Mouse (Mus musculus): ENCODE measurements around the gene Pcna. TPM values are rescaled to one million over a fixed set of nuclear protein-coding genes. Genes with fewer than 3 reads are reported as not detected.

The Pcna gene
- total and polyA plus RNA-seq, 2 experiments from 2014 or later = 91.0 to 118 TPM

DNA sequence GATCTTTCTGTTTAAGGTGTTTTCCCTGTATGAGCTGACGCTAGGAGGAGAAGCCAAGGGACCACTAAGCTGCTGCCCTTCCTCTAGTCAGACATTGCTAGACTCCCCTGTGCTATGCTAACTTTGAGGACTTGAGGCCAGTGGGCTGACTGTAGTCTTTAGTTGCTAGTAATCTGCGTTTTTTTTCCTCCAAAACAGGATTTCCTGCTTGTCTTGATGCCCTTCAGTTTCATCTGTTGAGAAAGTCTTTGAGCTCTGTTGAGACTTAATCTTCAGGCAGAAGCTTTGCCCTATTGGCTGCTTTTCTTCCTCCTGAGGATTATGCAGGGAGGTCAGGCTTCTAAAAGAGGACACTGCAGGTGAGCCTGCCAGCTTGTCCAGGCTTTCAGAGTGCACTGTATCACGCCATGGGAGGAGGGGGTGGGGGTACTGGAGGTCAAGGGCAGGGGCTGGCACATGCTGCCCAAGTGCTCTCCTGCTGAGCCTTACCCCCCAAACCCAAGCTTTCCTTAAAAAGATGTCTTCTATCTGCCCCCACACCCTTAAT is 26.3 kb upstream of the Pcna start:
- no peak overlapping the region for H3K27ac ChIP-seq (ENCODE audit: low read depth, low read length)
- peaks cover 2% of the 10 kb centered on the region; the same call in 1 of the 2 replicates for H3K4me1 ChIP-seq (ENCODE audit: insufficient read depth, low read length)
- WGBS = 43% methylated on average over 3 of the region's 3 CpGs
- H3K27me3 ChIP-seq (ENCODE audit: insufficient read depth, low read length) = no peaks in the 10 kb centered on the region
- no peak overlapping the region for H3K4me3 ChIP-seq (ENCODE audit: low read depth, low read length)
- no peak overlapping the region for H3K9ac ChIP-seq (replicated peaks; ENCODE audit: low read length, poor library complexity, severe bottlenecking)
- H3K9me3 ChIP-seq (ENCODE audit: low read length) = no peaks in the 10 kb centered on the region
- H3K36me3 ChIP-seq (ENCODE audit: insufficient read depth, low read length) = no peaks in the 10 kb centered on the region
- TF ChIP-seq CTCF (IDR thresholded peaks at IDR 0.05) = no peak
- no peak overlapping the region for H3K4me2 ChIP-seq (ENCODE audit: low read depth, low read length, poor library complexity, severe bottlenecking)
- ATAC-seq (ENCODE audit: low FRiP score) = no peak
- no peak for DNase-seq (ENCODE audit: low spot score)

DNA sequence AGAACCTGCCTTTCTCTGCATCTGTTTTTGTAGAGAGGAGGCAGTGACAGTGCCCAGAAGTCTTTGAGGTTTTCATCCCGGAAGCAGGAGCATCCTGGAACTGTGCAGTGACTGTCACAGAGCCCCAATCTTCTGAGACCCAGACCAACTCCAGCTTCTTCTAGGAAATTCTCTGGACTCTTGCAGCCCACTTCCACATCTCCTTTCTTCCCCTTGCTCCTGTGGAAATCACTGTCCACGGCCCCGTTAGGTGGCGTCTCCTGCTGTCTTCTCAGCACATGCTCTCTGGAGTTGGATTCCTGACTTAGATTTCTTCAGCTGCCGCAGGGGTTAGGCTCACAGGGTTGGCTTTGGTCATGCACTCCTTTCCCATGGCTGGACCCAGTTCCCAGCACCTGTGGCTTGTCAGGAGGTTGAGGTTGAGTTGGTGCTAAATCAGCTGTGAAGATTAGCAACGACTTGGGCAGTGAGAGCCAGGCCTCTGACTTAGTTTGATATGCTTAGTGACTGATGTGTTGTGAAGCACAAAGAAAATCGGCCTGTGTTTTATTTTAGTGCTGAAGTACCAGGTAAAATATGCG is 25.2 kb upstream of the Pcna start:
- DNase-seq (ENCODE audit: low spot score) (no peak), ATAC-seq (ENCODE audit: low FRiP score) (no peak)
- Histone ChIP-seq H3K9ac (replicated peaks; ENCODE audit: low read length, poor library complexity, severe bottlenecking) (no peak overlapping the region), H3K27ac (ENCODE audit: low read depth, low read length) (no peak overlapping the region), H3K36me3 (ENCODE audit: insufficient read depth, low read length) (no peaks in the 10 kb centered on the region), H3K9me3 (ENCODE audit: low read length) (no peaks in the 10 kb centered on the region), H3K4me3 (ENCODE audit: low read depth, low read length) (no peak overlapping the region), H3K4me1 (ENCODE audit: insufficient read depth, low read length) (peaks cover 2% of the 10 kb centered on the region; the same call in 1 of the 2 replicates), H3K27me3 (ENCODE audit: insufficient read depth, low read length) (no peaks in the 10 kb centered on the region), H3K4me2 (ENCODE audit: low read depth, low read length, poor library complexity, severe bottlenecking) (no peak overlapping the region)
- no peak for TF ChIP-seq CTCF (IDR thresholded peaks at IDR 0.05)
- WGBS = 66% methylated on average over 8 of the region's 8 CpGs

DNA sequence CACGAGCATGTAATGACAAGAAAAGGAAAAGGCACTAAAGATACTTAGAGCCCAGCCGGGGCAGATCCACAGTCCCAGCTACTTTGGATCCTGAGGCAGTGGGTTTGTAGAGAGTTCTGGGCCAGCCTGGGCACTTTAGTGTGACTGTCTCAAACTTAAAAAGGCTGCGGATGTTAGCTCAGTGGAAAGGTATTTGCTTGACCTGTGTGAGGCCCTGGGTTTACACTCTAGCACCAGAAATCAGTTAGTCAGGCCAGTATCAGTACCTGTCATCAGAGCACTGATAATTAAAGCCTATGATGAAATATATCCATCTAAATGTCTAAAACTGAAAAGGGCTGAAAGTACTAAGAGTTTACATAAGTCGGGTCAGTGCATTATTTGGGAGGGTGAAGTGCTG is 23.1 kb upstream of the Pcna start:
- ATAC-seq (ENCODE audit: low FRiP score) = no peak
- no peak for TF ChIP-seq CTCF (IDR thresholded peaks at IDR 0.05)
- WGBS = 89% methylated on average over 4 of the region's 4 CpGs

DNA sequence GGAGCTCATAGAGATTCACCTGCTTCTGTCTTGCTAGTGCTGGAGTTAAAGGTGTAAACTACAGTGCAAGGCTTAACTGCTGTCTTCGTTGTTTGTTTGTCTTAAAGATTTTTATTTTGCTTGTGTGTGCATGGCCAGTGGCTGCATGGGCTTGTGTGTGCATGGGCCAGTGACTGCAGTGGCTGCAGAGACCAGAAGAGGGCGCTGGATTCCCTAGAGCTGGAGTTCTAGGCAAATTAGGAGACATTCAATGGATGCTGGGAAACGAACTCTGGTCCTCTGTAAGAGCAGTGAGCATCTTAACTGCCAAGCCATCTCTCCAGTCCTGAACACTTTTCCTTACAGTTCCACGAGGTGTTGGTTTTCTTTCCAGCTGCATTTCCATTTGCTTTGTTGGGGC is 22.4 kb upstream of the Pcna start:
- Histone ChIP-seq H3K4me1 (ENCODE audit: insufficient read depth, low read length) (no peaks in the 10 kb centered on the region), H3K4me2 (ENCODE audit: low read depth, low read length, poor library complexity, severe bottlenecking) (no peak overlapping the region), H3K27ac (ENCODE audit: low read depth, low read length) (no peak overlapping the region), H3K9ac (replicated peaks; ENCODE audit: low read length, poor library complexity, severe bottlenecking) (no peak overlapping the region), H3K36me3 (ENCODE audit: insufficient read depth, low read length) (no peaks in the 10 kb centered on the region), H3K9me3 (ENCODE audit: low read length) (no peaks in the 10 kb centered on the region), H3K4me3 (ENCODE audit: low read depth, low read length) (no peak overlapping the region), H3K27me3 (ENCODE audit: insufficient read depth, low read length) (no peaks in the 10 kb centered on the region)
- 86% methylated on average over 4 of the region's 4 CpGs for WGBS
- peak; percentile 22; the same call in 1 of the 2 replicates for TF ChIP-seq CTCF (IDR thresholded peaks at IDR 0.05)
- DNase-seq (ENCODE audit: low spot score) (no peak), ATAC-seq (ENCODE audit: low FRiP score) (no peak)

More for the DNA sequence above, 23.1 kb upstream of the Pcna start:
- Histone ChIP-seq H3K27ac (ENCODE audit: low read depth, low read length) (no peak overlapping the region), H3K4me1 (ENCODE audit: insufficient read depth, low read length) (no peaks in the 10 kb centered on the region), H3K9me3 (ENCODE audit: low read length) (no peaks in the 10 kb centered on the region), H3K36me3 (ENCODE audit: insufficient read depth, low read length) (no peaks in the 10 kb centered on the region), H3K4me2 (ENCODE audit: low read depth, low read length, poor library complexity, severe bottlenecking) (no peak overlapping the region), H3K4me3 (ENCODE audit: low read depth, low read length) (no peak overlapping the region), H3K9ac (replicated peaks; ENCODE audit: low read length, poor library complexity, severe bottlenecking) (no peak overlapping the region), H3K27me3 (ENCODE audit: insufficient read depth, low read length) (no peaks in the 10 kb centered on the region)
- no peak for DNase-seq (ENCODE audit: low spot score)

DNA sequence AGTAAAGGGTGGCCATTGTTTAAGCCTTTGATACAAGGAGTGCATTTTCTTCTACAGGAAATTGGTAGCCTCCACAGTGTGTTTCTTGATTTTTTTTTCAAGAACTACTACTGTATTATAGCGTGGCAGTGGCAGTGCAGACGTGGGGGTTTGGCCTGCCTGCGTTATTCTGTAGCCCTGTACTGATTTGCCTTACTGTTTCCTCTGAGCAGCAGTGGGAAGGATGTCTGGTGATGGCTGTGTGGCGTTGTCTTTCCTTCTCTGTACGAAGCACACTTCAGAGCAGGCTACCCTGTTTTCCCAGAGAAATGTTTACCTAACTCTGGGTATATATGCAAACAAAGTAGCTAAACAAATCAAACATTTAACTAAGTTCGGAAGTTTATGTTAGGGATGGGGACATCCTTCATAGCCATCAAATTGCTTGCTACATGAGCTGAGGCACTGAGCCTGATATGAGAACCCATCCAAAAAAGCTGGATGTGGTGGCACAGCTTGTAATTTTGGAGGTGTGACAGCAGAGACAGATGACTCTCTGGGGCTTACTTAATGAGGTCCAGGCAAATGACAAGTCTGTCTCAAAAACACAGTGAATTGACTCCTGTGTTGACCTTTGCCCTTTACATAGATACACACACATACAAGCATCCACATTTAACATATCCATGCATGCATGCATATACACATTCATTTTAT is 19.7 kb upstream of the Pcna start:
- ATAC-seq (ENCODE audit: low FRiP score) (no peak), DNase-seq (ENCODE audit: low spot score) (no peak)
- WGBS = 73% methylated on average over 6 of the region's 6 CpGs
- H3K36me3 ChIP-seq (ENCODE audit: insufficient read depth, low read length) = no peaks in the 10 kb centered on the region
- no peak for TF ChIP-seq CTCF (IDR thresholded peaks at IDR 0.05)
- no peak overlapping the region for H3K4me2 ChIP-seq (ENCODE audit: low read depth, low read length, poor library complexity, severe bottlenecking)
- no peak overlapping the region for H3K9ac ChIP-seq (replicated peaks; ENCODE audit: low read length, poor library complexity, severe bottlenecking)
- no peak overlapping the region for H3K4me3 ChIP-seq (ENCODE audit: low read depth, low read length)
- H3K4me1 ChIP-seq (ENCODE audit: insufficient read depth, low read length) = no peaks in the 10 kb centered on the region
- H3K9me3 ChIP-seq (ENCODE audit: low read length) = no peaks in the 10 kb centered on the region
- no peaks in the 10 kb centered on the region for H3K27me3 ChIP-seq (ENCODE audit: insufficient read depth, low read length)
- H3K27ac ChIP-seq (ENCODE audit: low read depth, low read length) = no peak overlapping the region

DNA sequence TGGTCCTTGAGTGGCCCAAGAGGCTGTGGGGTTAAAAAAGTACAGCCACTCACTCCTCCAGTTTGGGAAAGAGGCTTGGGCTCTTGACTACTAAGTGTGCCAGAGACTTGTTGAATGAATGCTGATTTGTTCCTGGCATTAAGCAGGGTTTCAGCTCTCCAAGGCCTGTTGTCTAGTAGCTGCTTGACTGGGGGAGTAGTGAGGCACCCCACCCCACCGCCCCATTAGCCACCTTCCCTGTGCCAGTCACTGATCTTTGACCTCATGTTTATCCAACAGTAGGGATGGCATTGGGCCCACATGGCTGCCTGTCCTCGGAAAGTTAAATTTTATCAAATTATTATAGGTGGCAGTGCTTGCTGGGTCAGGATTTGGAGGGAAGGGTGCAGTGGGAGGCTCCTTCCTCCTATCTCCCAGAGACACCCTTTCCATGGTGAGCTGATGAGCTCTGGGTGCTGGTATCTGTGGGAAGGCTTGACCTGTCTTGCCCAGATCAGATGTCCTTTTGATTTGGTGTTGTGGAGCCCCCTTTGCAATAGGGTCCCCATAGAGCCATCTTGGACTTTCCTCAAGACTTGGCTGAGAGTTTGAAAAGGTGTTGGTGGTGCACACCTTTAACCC is 17.3 kb upstream of the Pcna start:
- H3K27me3 ChIP-seq (ENCODE audit: insufficient read depth, low read length) = no peaks in the 10 kb centered on the region
- DNase-seq (ENCODE audit: low spot score) (peak; percentile 32), ATAC-seq (ENCODE audit: low FRiP score) (no peak)
- no peaks in the 10 kb centered on the region for H3K9me3 ChIP-seq (ENCODE audit: low read length)
- H3K27ac ChIP-seq (ENCODE audit: low read depth, low read length) = no peak overlapping the region
- no peak overlapping the region for H3K4me2 ChIP-seq (ENCODE audit: low read depth, low read length, poor library complexity, severe bottlenecking)
- WGBS = 74% methylated on average over 2 of the region's 2 CpGs
- TF ChIP-seq CTCF (IDR thresholded peaks at IDR 0.05) = no peak
- no peaks in the 10 kb centered on the region for H3K4me1 ChIP-seq (ENCODE audit: insufficient read depth, low read length)
- no peaks in the 10 kb centered on the region for H3K36me3 ChIP-seq (ENCODE audit: insufficient read depth, low read length)
- no peak overlapping the region for H3K4me3 ChIP-seq (ENCODE audit: low read depth, low read length)
- no peak overlapping the region for H3K9ac ChIP-seq (replicated peaks; ENCODE audit: low read length, poor library complexity, severe bottlenecking)
